Mouse (Mus musculus) erythroid progenitor cell, adult 5-6 weeks (primary cell): ENCODE results near the gene Fbxo9. TPM values are rescaled to one million over a fixed set of nuclear protein-coding genes. Genes with fewer than 3 reads are reported as not detected.
"Not testable (repeated sequence)": the region's sequence is repeated elsewhere in the genome, so short reads cannot be mapped to it uniquely, and the experiment has no call there.

Source experiments
- ATAC-seq: replicated peaks from 2 replicates; pipeline ENCODE4 v1.8.0; 2016; ENCODE audit warnings: moderate number of reproducible peaks, mild to moderate bottlenecking, moderate TSS enrichment, inconsistent platforms; ENCODE audit not compliant: poor library complexity, low FRiP score, severe bottlenecking
- total RNA-seq, 2 experiments: library from RNA; stranded (forward) in 1 of 2; stranded (reverse) in 1 of 2; fragments of 150-400 nt in 1 of 2; fragments of 186-747, 209-891 nt in 1 of 2; gene quantifications; 2 replicates each; pipeline versions ENCODE4 v1.2.3 to v1.2.4; 2015 to 2017; ENCODE audit warnings: low replicate concordance in 2 of 2

Fbxo9 gene
- total RNA-seq (2015; ENCODE audit: low replicate concordance) (223 and 268 TPM in 2 replicates), total RNA-seq (2017; ENCODE audit: low replicate concordance) (169 and 259 TPM in 2 replicates)

DNA sequence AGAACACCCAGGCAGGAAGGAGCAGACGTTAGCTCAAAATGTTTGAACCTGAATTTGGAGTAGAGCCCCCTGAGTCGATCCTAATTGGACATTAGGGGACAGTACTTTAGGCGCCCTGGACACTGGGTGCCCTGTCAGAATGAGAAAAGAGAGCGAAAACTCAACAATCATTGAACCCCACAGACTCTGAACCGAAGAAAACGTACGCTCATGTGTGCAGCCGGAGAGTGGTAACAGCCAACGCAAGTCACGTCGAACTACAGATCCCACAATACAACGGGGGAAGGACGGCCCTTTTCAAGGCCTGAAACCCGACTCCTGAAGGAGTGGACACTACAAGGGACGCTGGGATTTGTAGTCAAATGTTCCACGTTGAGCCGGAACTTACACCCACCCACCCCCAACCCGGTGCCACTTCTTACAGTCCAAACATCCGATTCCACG is at the start of gene Fbxo9, which contains the start of gene Ick:
Gene Fbxo9 (minus strand): TSS at position 270 of the 444 bp plus-strand sequence.
Gene Ick (plus strand): TSS at position 397 of the 444 bp plus-strand sequence.
- peak; percentile 68 for ATAC-seq

DNA sequence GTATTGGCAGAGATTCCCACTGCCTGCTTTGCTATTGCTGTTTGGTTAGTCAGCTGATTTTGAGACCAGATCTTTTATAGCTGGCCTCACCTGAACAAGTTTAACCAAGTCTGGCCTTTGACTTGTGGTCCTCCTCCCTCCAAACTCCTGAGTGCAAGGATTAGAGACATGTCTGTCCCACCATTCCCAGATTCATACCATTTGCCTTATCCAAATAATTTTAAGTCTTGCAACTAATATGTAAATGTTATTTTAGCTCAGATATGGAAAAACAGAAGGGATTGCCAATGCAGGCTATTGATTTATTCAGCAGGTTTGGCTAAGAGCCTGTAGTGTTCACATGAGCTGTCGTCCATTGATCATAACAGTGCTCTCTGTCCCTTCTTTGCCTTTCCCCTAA is 48.4 kb upstream of the Fbxo9 start:
- ATAC-seq, result no peak

DNA sequence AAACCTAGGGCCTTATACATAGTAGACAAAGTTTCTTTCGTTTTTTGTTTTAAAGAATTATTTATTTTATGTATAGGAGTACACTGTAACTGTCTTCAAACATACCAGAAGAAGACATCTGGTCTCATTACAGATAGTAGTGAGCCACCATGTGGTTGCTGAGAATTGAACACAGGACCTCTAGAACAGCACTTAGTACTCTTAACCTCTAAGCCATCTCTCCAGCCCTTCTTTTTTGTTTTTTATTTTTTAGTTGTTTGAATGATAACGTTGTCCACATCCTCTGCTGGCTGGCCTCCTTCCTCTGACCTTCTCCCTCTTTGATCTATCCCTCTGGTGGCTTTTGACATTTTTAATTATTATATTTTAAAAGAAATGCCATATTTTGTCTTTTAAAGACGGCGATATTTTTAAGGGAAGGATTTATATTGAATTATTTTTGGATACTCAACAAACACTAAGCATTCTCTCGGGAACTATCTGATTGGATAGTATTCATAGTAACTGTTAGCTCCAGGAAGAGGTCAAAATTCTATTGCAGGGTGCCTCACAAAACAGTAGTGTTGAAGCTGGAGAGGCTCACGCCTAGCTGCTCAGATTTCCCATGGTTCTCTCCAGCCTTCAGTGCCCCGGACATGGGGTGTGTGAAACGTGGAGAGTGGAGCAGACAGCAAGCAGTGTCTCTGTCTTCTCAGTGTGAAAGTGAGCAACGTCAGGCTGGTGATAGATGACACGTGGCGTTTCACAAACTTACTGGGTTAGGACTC is 45.5 kb upstream of the Fbxo9 start:
- no peak for ATAC-seq

GRCm38 (mm10) chr9:78149770-78150169 is 40.9 kb upstream of the Fbxo9 start:
- ATAC-seq, result not testable (repeated sequence)

DNA sequence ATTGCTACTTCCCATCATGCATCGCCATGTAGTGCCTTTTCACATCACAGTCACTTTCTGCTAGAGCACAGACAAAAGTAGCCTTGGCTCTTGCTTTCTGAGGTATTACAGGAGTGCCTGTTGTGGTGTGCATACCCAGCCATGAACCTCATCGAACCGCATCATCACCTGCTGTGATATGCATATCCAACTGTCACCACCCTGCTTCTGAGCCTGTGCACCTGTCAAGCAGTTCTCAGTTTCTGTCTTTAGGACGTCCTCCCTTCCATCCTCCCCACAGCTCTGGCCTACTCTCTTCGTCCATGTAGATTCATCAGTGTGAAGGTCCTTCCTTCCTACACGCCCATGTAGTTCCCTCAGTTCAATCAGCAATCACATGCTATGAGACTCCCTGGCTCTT is 39.3 kb upstream of the Fbxo9 start:
- no peak for ATAC-seq

DNA sequence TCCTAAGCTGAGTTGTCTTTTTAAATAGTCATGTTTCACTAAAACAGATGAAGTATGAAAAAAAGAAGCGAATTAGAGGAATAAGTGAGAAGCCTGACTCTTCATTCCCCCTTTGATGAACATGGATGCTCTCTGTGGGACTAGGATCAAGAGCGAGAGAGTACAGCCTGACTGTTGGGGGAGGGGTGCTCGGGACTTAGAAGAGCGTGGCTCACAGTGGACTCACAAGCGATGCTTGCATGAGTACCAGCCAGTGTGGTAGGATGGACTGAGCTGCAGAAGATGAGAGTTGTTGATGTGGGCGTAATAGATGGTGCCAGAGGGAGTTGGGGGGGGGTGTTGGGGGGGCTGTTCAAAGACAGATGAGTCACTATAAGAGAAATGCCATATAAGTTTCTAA is 37.8 kb upstream of the Fbxo9 start:
- no peak for ATAC-seq

- no peak for ATAC-seq
Observed at GRCm38 (mm10) chr9:78146099-78146498, 37.2 kb upstream of the Fbxo9 start.

DNA sequence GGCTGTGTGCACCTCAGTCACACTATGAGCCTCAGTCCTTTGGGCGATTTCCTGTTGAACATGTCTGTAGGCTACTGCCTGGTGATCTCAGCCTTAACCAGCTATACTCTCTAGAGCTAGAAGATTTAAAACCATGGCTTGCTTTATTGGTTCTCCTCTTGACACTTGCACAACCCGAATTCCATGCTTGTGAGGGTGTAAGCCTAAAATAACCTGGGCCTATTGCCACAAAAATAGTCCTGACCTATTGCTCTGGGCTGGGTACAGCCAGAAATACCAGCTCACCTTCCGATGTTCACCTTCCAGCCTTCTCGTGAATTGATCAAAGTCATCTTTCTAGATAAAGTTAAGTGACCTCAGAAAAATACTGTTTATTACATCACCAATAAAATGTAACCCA is 30.6 kb upstream of the Fbxo9 start:
- no peak for ATAC-seq

GRCm38 (mm10) chr9:78138044-78138676 is 29.3 kb upstream of the Fbxo9 start:
- ATAC-seq, result no peak

- no peak for ATAC-seq
Observed at GRCm38 (mm10) chr9:78135658-78136057, 26.8 kb upstream of the Fbxo9 start.

DNA sequence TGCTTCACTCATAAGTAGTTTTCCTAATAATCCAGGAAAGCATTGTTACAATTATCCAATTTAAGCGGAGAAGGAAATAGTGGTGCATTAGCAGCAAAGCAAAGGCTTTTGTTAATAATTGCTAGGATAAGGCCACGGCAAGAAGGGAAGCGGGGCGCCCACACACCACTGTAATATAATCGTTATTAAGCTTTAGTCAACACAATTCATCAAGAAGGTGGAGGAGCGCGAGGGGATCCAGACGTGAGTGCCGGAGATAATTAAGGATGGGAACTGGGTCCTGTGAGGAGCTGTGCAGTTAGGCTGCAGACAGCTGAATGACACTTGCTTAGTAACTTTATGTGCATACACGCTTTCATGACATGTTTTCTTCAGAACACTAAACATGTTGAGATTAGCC is 17.8 kb upstream of the Fbxo9 start:
- ATAC-seq, result no peak

GRCm38 (mm10) chr9:78126007-78126406 is 17.1 kb upstream of the Fbxo9 start:
- ATAC-seq, result no peak

DNA sequence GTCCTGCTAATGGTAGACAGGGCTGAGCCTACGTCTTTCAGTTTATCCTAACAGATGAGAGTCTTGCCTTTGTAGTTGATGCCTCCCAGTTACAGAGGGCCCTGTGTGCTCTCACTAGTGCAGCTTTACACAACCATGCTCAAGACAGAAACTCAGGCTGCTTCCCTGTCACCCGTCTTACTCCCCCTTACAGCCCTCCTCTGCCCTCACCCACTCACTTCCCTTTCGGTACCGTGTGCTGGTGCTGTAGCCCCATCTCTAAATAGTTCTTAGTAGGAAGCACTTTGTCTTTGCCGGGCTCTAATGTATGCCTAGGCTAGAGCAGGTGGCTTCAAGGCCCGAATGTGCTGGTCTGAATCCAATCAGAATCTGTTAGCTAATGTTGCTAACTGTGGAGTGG is 15.4 kb upstream of the Fbxo9 start:
- ATAC-seq, result no peak

- ATAC-seq, result no peak
Observed at GRCm38 (mm10) chr9:78122939-78123712, 14.3 kb upstream of the Fbxo9 start.

GRCm38 (mm10) chr9:78121985-78122384 is 13.1 kb upstream of the Fbxo9 start:
- ATAC-seq, result no peak

- no peak for ATAC-seq
Observed at GRCm38 (mm10) chr9:78121358-78121757, 12.5 kb upstream of the Fbxo9 start.

GRCm38 (mm10) chr9:78117690-78118089 is 8.8 kb upstream of the Fbxo9 start:
- ATAC-seq, result no peak

DNA sequence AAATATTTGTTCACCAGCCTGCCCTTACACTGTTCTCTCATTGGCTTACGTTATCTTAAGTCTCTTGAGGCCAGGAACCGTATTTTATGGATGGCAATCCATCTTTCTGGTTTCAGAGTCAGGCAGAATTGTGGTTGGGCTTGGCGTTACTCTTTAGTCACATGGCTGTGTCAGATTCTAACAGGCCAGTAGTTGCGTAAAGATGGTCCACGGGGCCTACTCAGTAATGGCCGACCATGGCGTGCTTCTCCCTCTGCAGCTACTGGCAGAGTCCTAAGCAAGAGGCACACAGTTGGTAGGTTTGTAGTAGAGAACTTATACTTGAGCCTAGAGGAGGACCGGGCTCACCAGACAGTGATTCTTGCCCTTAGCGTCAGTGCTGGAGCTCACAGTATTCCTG is 6.9 kb upstream of the Fbxo9 start:
- ATAC-seq, result no peak

DNA sequence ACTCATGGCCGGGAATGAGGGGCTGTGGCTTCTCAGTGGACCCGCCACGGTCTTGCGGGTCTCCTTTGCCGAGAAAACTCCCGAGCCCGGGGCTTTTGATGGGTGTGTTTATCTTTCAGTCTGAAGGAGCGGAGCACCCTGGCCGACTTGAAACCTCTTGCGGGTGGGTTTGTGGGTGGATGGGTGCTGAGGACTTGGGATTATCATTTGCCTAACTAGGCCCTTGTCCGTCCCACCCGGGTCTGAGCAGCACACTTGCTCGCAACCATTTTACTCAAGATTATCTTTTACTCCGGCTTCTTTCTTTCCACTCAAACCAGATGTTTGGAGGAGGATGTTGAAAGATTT is 4.6 kb upstream of the Fbxo9 start:
- ATAC-seq, result no peak

DNA sequence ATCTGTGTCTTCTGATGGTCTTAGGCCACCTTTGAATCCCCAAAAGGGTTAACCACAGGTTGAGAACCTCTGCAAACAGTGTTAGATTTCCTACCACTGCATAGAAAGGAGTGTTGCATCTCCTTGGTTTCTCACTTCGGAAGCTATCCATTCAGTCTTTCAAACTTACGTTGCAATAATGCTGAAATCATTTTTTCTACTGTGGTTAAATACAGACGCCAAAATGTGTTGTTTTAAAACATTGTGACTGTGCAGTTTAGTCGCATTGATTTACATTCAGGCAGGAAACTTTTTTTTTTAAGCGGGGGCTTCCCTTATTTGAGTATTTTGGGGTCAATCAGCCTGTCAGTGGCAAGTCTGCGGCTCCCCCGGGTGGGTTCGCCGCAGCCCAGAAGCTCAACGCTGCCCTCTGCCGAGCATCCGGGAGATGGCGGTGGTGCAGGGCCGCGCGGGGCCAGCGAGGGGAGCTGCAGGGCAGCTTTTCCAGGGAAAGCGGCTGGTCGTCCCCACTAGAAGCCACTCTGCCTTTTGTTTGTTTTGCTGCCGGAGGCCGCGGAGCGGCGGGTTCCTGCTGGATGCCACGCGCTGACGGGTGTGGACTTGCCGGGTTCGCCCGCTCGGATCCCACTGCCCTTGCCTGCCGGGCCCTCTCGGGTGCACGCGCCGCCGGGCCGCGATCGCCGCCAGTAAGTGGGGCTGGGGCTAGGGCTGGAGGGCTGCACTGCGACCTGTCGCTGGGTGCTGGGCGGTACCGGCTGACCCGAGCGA is 4.1 kb upstream of the Fbxo9 start:
- peak; percentile 84 for ATAC-seq
